Mouse (Mus musculus): Measurements from ENCODE around the gene Col25a1. TPM values are rescaled to one million over a fixed set of nuclear protein-coding genes. Genes with fewer than 3 reads are reported as not detected.

Gene Col25a1
- total RNA-seq, 2 experiments from 2014 or later: 12.5 to 13.9 TPM

- DNase-seq (ENCODE audit: low spot score in 2 of 2): no peak
Observed at GRCm38 (mm10) chr3:130440689-130441088, 309.4 kb downstream of the Col25a1 start.

- DNase-seq (ENCODE audit: low spot score in 2 of 2): no peak
Observed at GRCm38 (mm10) chr3:130443842-130444627, 312.7 kb downstream of the Col25a1 start.

GRCm38 (mm10) chr3:130449864-130450263, 318.6 kb downstream of the Col25a1 start:
- no peak for DNase-seq (ENCODE audit: low spot score in 2 of 2)

DNA sequence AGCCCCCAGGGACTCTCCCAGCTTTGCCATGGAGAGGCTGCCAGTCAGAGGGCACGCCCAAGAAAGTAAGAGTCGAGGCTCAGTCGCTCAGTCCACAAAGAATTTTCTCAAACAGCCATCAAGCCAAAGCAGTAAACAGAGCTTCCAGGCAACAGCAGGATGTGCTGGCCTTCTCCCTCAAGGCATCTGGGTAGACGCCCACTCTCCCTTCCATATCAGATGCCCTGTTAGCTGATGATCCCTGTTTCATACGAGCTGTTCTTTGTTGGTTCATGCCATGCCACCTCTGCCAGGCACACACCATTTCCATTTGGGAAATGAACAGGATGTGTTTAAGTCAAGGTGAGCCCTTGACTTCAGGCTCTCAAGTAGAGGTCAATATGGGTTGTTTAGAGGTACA, 334.1 kb downstream of the Col25a1 start:
- DNase-seq (ENCODE audit: low spot score in 2 of 2): no peak

- no peak for DNase-seq (ENCODE audit: low spot score in 2 of 2)
Observed at GRCm38 (mm10) chr3:130473211-130473768, 342.0 kb downstream of the Col25a1 start.

- no peak for DNase-seq (ENCODE audit: low spot score in 2 of 2)
Observed at GRCm38 (mm10) chr3:130473970-130474369, 342.7 kb downstream of the Col25a1 start.

GRCm38 (mm10) chr3:130482513-130482912, 351.2 kb downstream of the Col25a1 start:
- no peak for DNase-seq (ENCODE audit: low spot score in 2 of 2)

- DNase-seq (ENCODE audit: low spot score in 2 of 2): no peak
Observed at GRCm38 (mm10) chr3:130488839-130489238, 357.5 kb downstream of the Col25a1 start.

DNA sequence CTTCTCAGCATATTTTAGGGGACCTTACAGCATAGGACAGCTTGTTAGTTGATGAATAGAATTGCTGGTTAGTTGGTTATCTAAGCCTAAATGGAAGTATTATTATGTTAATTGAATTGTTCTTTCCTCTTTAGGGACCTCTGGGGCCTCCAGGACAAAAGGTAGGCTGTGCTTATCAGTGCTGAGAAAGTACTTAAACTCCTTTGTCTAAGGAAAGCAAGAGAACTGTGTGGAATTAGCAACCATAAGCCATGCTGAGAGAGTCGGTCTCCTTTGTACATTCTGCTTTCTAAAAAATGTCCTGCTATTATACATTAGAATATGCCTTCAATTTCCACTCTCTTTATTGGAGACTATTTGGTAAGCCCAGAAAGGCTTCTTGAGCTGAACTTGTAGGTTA, 362.9 kb downstream of the Col25a1 start:
- no peak for DNase-seq (ENCODE audit: low spot score in 2 of 2)

- DNase-seq (ENCODE audit: low spot score in 2 of 2): no peak
Observed at GRCm38 (mm10) chr3:130494665-130495396, 363.5 kb downstream of the Col25a1 start.

GRCm38 (mm10) chr3:130497036-130497435, 365.7 kb downstream of the Col25a1 start:
- no peak for DNase-seq (ENCODE audit: low spot score in 2 of 2)

GRCm38 (mm10) chr3:130501713-130502112, 370.4 kb downstream of the Col25a1 start:
- no peak for DNase-seq (ENCODE audit: low spot score in 2 of 2)

DNA sequence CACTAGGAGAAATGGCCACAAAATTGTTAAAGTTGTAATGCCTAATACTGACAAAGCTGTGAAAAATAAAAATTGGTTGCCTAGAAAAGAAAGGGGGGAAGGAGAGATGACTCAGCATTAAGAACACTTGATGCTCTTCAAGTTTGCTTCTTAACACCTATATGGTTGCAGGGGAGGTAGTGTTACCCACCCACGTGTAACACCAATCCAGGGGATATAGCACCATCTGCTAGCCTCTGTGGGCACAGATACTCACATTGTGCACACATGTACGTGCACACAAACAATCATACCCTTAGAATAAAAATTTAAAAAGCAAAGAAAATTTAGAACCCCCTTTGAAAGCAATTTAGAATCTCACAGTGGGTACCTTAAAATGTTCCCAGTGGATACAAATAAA, 377.0 kb downstream of the Col25a1 start:
- no peak for DNase-seq (ENCODE audit: low spot score in 2 of 2)

- no peak for DNase-seq (ENCODE audit: low spot score in 2 of 2)
Observed at GRCm38 (mm10) chr3:130518457-130518879, 387.2 kb downstream of the Col25a1 start.

- DNase-seq (ENCODE audit: low spot score in 2 of 2): no peak
Observed at GRCm38 (mm10) chr3:130521834-130522476, 390.7 kb downstream of the Col25a1 start.

DNA sequence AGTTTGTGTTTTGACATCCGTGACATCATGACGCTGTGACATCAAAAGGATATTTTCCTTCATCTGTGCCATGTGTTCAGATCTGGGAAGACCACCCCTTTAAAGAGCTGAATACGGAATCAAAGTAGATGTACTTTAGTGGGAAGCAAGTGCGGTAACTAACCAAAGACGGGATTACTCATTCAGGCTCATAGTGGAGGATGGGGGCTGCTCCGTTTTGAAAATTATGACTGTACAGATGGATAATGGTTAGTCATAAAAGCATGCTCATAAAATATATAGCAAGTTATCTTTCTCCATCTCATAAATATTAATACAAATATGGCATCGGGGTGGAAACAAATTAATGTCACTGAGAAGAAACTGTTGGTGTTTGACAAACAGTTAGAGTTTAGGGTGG, 391.7 kb downstream of the Col25a1 start:
- DNase-seq (ENCODE audit: low spot score in 2 of 2): no peak

GRCm38 (mm10) chr3:130524367-130525137, 393.3 kb downstream of the Col25a1 start:
- DNase-seq (ENCODE audit: low spot score in 2 of 2): no peak

DNA sequence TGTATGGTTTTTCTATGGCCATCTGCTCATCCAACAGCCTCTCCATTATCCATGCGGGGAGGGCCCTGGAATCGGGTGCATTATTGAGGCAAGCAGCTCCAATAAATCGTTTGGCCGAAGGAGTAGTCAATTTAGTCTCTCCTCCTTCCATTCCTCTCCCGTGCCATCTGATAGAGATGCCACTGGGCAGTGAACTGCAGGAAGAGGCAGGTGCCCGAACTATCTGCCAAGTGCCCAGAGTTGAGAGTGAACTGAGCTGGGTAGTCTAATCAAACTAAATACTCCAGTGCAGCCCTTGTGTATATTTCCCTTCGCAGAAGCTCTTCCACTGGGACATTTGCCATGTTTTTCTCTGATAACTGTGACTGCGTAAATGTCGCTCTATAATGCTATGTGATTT, 403.7 kb downstream of the Col25a1 start:
- no peak for DNase-seq (ENCODE audit: low spot score in 2 of 2)

DNA sequence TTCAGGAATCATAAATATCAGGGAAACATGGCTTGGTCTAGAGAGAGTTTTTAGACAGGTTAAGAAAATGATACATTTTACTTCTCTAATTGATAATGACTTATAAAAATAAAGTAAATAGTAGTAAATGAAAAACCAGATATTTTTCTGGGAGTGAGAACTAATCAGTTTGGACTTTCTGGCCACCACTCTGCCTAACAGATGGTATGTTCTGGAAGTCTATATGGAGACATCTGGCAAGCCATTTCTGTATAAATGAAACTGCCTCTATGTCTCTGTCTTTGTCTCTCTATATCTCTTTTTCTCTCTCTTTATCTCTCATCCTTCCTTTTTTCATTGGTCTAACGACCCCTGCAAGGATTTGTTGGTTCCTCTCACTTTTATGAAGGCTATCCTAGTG, 410.2 kb downstream of the Col25a1 start:
- no peak for DNase-seq (ENCODE audit: low spot score in 2 of 2)

DNA sequence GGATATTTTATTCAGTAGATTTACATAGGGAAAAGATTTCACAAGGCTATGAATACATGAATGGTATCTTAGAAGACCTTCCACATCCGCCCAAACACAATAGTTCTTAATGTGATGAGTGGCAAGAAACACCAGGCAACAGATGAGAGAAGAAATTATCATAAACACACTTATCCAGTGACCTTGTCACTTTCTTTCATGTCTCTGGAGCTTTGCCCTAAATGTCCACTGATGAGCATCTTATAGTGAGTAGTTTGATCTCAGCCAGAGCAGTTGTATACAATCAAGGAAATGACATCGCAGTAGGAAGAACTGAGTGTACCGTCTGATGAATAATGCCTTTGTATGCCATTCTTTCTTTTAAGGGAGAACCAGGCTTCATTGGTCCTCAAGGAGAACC, 414.7 kb downstream of the Col25a1 start:
- DNase-seq (ENCODE audit: low spot score in 2 of 2): no peak

- no peak for DNase-seq (ENCODE audit: low spot score in 2 of 2)
Observed at GRCm38 (mm10) chr3:130549066-130549465, 417.8 kb downstream of the Col25a1 start.
